Mouse (Mus musculus) CH12.LX (cell line): ENCODE data around the gene Fat3. TPM values are rescaled to one million over a fixed set of nuclear protein-coding genes. Genes with fewer than 3 reads are reported as not detected.

Experiments
- DNase-seq: peaks from one replicate; pipeline ENCODE4 v3.0.0-alpha.2; 2013; ENCODE audit errors: extremely low read depth
- H3K27ac ChIP-seq: 2 replicates; pipeline ENCODE4 v1.5.1; 2012; ENCODE audit warnings: low read depth, mild to moderate bottlenecking, control low read depth, moderate library complexity; ENCODE audit not compliant: insufficient read depth
- H3K27me3 ChIP-seq: replicated peaks from 2 replicates; pipeline ENCODE3; 2012; ENCODE audit warnings: inconsistent platforms
- H3K36me3 ChIP-seq, 2 experiments: replicated peaks in 1 of 2; 2 replicates each; pipeline versions ENCODE3 to v1.6.1; 2012; ENCODE audit warnings: inconsistent platforms in 1 of 2, low read length in 1 of 2, mild to moderate bottlenecking in 1 of 2, mixed read lengths in 1 of 2, moderate library complexity in 1 of 2; ENCODE audit not compliant: control insufficient read depth in 1 of 2, insufficient read depth in 1 of 2
- H3K4me1 ChIP-seq, 2 experiments: 2 replicates each; pipeline ENCODE4 v1.6.1; 2012; ENCODE audit warnings: inconsistent platforms in 1 of 2, moderate library complexity in 1 of 2; ENCODE audit not compliant: insufficient read depth in 2 of 2, control insufficient read depth in 1 of 2
- H3K4me2 ChIP-seq: 2 replicates; pipeline ENCODE4 v1.6.1; 2012; ENCODE audit warnings: low read depth, mild to moderate bottlenecking, control low read depth; ENCODE audit not compliant: poor library complexity, insufficient read depth, severe bottlenecking
- H3K4me3 ChIP-seq, 3 experiments: fragments of 150-350 bp in 1 of 3; sonication (generic) in 1 of 3; replicated peaks in 1 of 3; 2 replicates each; pipeline versions ENCODE3 to v1.5.1; 2011 to 2012; ENCODE audit warnings: low read depth in 2 of 3, low read length in 2 of 3, mild to moderate bottlenecking in 2 of 3, moderate library complexity in 2 of 3, control low read depth in 1 of 3, improper control_type of control experiment in 1 of 3, inconsistent platforms in 1 of 3, mixed read lengths in 1 of 3; ENCODE audit not compliant: poor library complexity in 1 of 3
- H3K79me2 ChIP-seq: replicated peaks from 2 replicates; pipeline ENCODE4 v1.6.1; 2012; ENCODE audit warnings: mild to moderate bottlenecking, moderate library complexity; ENCODE audit not compliant: control insufficient read depth, poor library complexity, insufficient read depth, severe bottlenecking; ENCODE audit errors: extremely low read depth
- H3K9ac ChIP-seq: 2 replicates; pipeline ENCODE4 v1.6.1; 2012; ENCODE audit warnings: low read depth, mild to moderate bottlenecking, control low read depth, moderate library complexity; ENCODE audit not compliant: insufficient read depth
- H3K9me3 ChIP-seq: replicated peaks from 2 replicates; pipeline ENCODE3; 2012; ENCODE audit warnings: low read length, inconsistent platforms, mixed read lengths
- CTCF ChIP-seq, 2 experiments: IDR thresholded peaks in 1 of 2; conservative IDR thresholded peaks in 1 of 2; 2 replicates each; pipeline ENCODE4 v1.5.1; 2011 to 2012; ENCODE audit warnings: low read depth in 2 of 2, low read length in 2 of 2, improper control_type of control experiment in 1 of 2, inconsistent platforms in 1 of 2, mild to moderate bottlenecking in 1 of 2, moderate library complexity in 1 of 2
- E2F4 ChIP-seq: IDR thresholded peaks from 2 replicates; pipeline ENCODE4 v1.6.1; 2011; ENCODE audit warnings: low read depth, low read length, improper control_type of control experiment; ENCODE audit not compliant: insufficient replicate concordance
- ELF1 ChIP-seq: IDR thresholded peaks from 2 replicates; pipeline ENCODE4 v1.6.1; 2014; ENCODE audit warnings: low read depth, mild to moderate bottlenecking, inconsistent platforms, low read length, improper control_type of control experiment
- ETS1 ChIP-seq: conservative IDR thresholded peaks from 2 replicates; pipeline ENCODE4 v1.6.1; 2012; ENCODE audit warnings: low read depth, mild to moderate bottlenecking, inconsistent platforms, low read length, improper control_type of control experiment, moderate library complexity
- IRF4 ChIP-seq: IDR thresholded peaks from 2 replicates; pipeline ENCODE4 v1.6.1; 2014; ENCODE audit warnings: low read depth, mild to moderate bottlenecking, inconsistent platforms, low read length, improper control_type of control experiment
- MAFK ChIP-seq: IDR thresholded peaks from 2 replicates; pipeline ENCODE4 v1.6.1; 2011; ENCODE audit warnings: low read length, improper control_type of control experiment; ENCODE audit not compliant: insufficient replicate concordance
- MEF2A ChIP-seq: IDR thresholded peaks from 2 replicates; pipeline ENCODE4 v1.6.1; 2014; ENCODE audit warnings: low read depth, mild to moderate bottlenecking, inconsistent platforms, low read length, improper control_type of control experiment, borderline replicate concordance
- MXI1 ChIP-seq: IDR thresholded peaks from 2 replicates; pipeline ENCODE4 v1.6.1; 2011; ENCODE audit warnings: mild to moderate bottlenecking, low read depth, low read length, improper control_type of control experiment
- MYC ChIP-seq: IDR thresholded peaks from 2 replicates; pipeline ENCODE4 v1.6.1; 2011; ENCODE audit warnings: low read depth, mild to moderate bottlenecking, improper control_type of control experiment, low read length
- NRF1 ChIP-seq: IDR thresholded peaks from 2 replicates; pipeline ENCODE4 v1.6.1; 2014; ENCODE audit warnings: low read depth, mild to moderate bottlenecking, inconsistent platforms, low read length, improper control_type of control experiment, moderate library complexity
- PAX5 ChIP-seq: IDR thresholded peaks from 2 replicates; pipeline ENCODE4 v1.6.1; 2012; ENCODE audit warnings: low read length, inconsistent platforms, mixed read lengths
- POLR2A ChIP-seq: IDR thresholded peaks from 2 replicates; pipeline ENCODE4 v1.6.1; 2011; ENCODE audit warnings: low read depth, mild to moderate bottlenecking, improper control_type of control experiment, low read length
- SMC3 ChIP-seq: IDR thresholded peaks from 2 replicates; pipeline ENCODE4 v1.6.1; 2011; ENCODE audit warnings: low read depth, low read length, improper control_type of control experiment
- TCF12 ChIP-seq: IDR thresholded peaks from 2 replicates; pipeline ENCODE4 v1.6.1; 2014; ENCODE audit warnings: low read depth, mild to moderate bottlenecking, inconsistent platforms, low read length, improper control_type of control experiment
- UBTF ChIP-seq: IDR thresholded peaks from 2 replicates; pipeline ENCODE4 v1.6.1; 2012; ENCODE audit warnings: low read depth, mild to moderate bottlenecking, inconsistent platforms, low read length, improper control_type of control experiment, moderate library complexity
- USF1 ChIP-seq: IDR thresholded peaks from 2 replicates; pipeline ENCODE4 v1.6.1; 2014; ENCODE audit warnings: low read depth, mild to moderate bottlenecking, inconsistent platforms, low read length, improper control_type of control experiment
- dilution Hi-C: fragments of 300-500 bp; cut with MboI; formaldehyde crosslinking; loops from 2 replicates; pipeline ENCODE4 v1.14.3; 2020; ENCODE audit warnings: low sequenced_read_pairs; ENCODE audit not compliant: extremely low pct_unique_long_range_greater_than_20kb, extremely low pct_ligation_motif_present
- in situ Hi-C: fragments of 300-500 bp; cut with MboI; formaldehyde crosslinking; loops from 3 replicates; pipeline ENCODE4 v1.14.3; 2019; ENCODE audit warnings: low sequenced_read_pairs, low pct_ligation_motif_present, low pct_unique_long_range_greater_than_20kb, mixed read lengths
- polyA plus RNA-seq: library from polyadenylated mRNA; unstranded; fragments of >175 nt; gene quantifications from 2 replicates; pipeline ENCODE4 v1.2.1, GENCODE M21; 2012; ENCODE audit warnings: low read depth; ENCODE audit not compliant: insufficient read length
- total RNA-seq, 2 experiments: library from RNA; depleted of rRNA; stranded (reverse); fragments of 300-350 nt in 1 of 2; fragments of >200 nt in 1 of 2; gene quantifications; 2 replicates each; pipeline ENCODE4 v1.2.3; 2012 to 2014

Fat3 gene
- total and polyA plus RNA-seq, 3 experiments, result 0.03 to 0.07 TPM; not detected in 1

- dilution Hi-C loops (no loop called here), in situ Hi-C loops (no loop called here)
- no peak overlapping the region for H3K9ac ChIP-seq
- H3K4me3 ChIP-seq, result no peak overlapping the region
- H3K79me2 ChIP-seq, result no peaks in the 10 kb centered on the region
- no peak overlapping the region for H3K27ac ChIP-seq
- no peaks in the 10 kb centered on the region for H3K4me1 ChIP-seq
- no peaks in the 10 kb centered on the region for H3K27me3 ChIP-seq
- no peaks in the 10 kb centered on the region for H3K9me3 ChIP-seq
- TF ChIP-seq MAFK, result no peak
- TF ChIP-seq E2F4, result no peak
- TF ChIP-seq NRF1, result no peak
- TF ChIP-seq PAX5, result no peak
- TF ChIP-seq MXI1, result no peak
- H3K36me3 ChIP-seq, result no peaks in the 10 kb centered on the region
- DNase-seq, result no peak
- no peak overlapping the region for H3K4me2 ChIP-seq
Measured at GRCm38 (mm10) chr9:16290911-16291310, 210.2 kb downstream of the Fat3 start.

DNA sequence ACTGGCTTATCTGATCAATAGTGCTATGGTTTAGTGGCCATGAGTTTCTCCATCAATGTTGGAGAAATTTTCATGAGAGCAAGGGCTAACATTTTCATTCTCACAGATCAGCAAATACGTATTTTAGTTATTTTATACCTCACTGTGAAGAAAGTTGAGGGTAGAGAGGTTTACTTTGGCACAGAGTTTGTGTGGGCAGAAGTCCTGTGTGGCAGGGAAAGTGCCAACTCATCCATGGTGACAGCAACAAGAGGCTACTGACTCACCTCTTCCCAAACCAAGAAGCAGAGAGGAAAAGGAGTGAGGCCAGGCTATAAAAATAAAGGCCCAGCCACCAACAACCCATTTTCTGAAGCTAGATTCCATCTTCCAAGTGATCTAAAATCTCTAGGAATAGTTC lies 218.1 kb downstream of the Fat3 start:
- Histone ChIP-seq H3K36me3 (no peaks in the 10 kb centered on the region), H3K27me3 (no peaks in the 10 kb centered on the region), H3K4me3 (no peak overlapping the region), H3K27ac (no peak overlapping the region), H3K4me2 (no peak overlapping the region), H3K4me1 (no peaks in the 10 kb centered on the region), H3K79me2 (no peaks in the 10 kb centered on the region), H3K9me3 (no peaks in the 10 kb centered on the region), H3K9ac (no peak overlapping the region)
- TF ChIP-seq SMC3 (no peak), IRF4 (no peak), CTCF (conservative IDR thresholded peaks at IDR 0.05 in 1 of 2, IDR thresholded peaks at IDR 0.05 in 1 of 2; ENCODE audit: low read depth in 2 of 2, low read length in 2 of 2) (no peak), MEF2A (no peak)
- in situ Hi-C loops, result no loop called here
- dilution Hi-C loops, result no loop called here
- no peak for DNase-seq

GRCm38 (mm10) chr9:16282291-16282804 lies 218.7 kb downstream of the Fat3 start:
- H3K4me2 ChIP-seq, result no peak overlapping the region
- in situ Hi-C loops, result no loop called here
- no peak overlapping the region for H3K9ac ChIP-seq
- dilution Hi-C loops, result no loop called here
- no peaks in the 10 kb centered on the region for H3K27me3 ChIP-seq
- TF ChIP-seq ELF1, result no peak
- no peak for TF ChIP-seq UBTF
- TF ChIP-seq ETS1, result no peak
- no peak for TF ChIP-seq MAFK
- TF ChIP-seq TCF12, result no peak
- TF ChIP-seq PAX5, result no peak
- TF ChIP-seq POLR2A, result no peak
- no peak for TF ChIP-seq MEF2A
- no peak for TF ChIP-seq USF1
- no peak for TF ChIP-seq MYC
- no peaks in the 10 kb centered on the region for H3K79me2 ChIP-seq
- H3K36me3 ChIP-seq, result no peaks in the 10 kb centered on the region
- H3K9me3 ChIP-seq, result no peaks in the 10 kb centered on the region
- no peak overlapping the region for H3K27ac ChIP-seq
- no peak overlapping the region for H3K4me3 ChIP-seq
- no peak for DNase-seq
- H3K4me1 ChIP-seq, result no peaks in the 10 kb centered on the region
